Mouse (Mus musculus): Measurements from ENCODE around the gene Sergef. TPM values are rescaled to one million over a fixed set of nuclear protein-coding genes. Genes with fewer than 3 reads are reported as not detected.
"Not testable (repeated sequence)": the region's sequence is repeated elsewhere in the genome, so short reads cannot be mapped to it uniquely, and the experiment has no call there.

The Sergef gene
- polyA plus RNA-seq, 1 experiment from 2014 or later = 50.6 TPM

GRCm38 (mm10) chr7:46667256-46667655 lies 27.6 kb upstream of the Sergef start:
- Histone ChIP-seq H3K4me1 (ENCODE audit: control insufficient read depth, insufficient read depth, low read depth, low read length) (peaks cover 4% of the 10 kb centered on the region; the same call in 1 of the 2 replicates), H3K4me3 (ENCODE audit: low read length) (peak overlapping the region; percentile 1), H3K27me3 (replicated peaks; ENCODE audit: control insufficient read depth, insufficient read depth, low read length) (no peaks in the 10 kb centered on the region), H3K36me3 (ENCODE audit: control insufficient read depth, insufficient read depth, low read length) (no peaks in the 10 kb centered on the region), H3K9me3 (ENCODE audit: control insufficient read depth, low read length) (no peaks in the 10 kb centered on the region), H3K4me2 (ENCODE audit: low read length) (peak overlapping the region; percentile 47), H3K27ac (ENCODE audit: low read depth, low read length) (no peak overlapping the region), H3K9ac (ENCODE audit: low read depth, low read length) (no peak overlapping the region)
- ATAC-seq = peak; percentile 50
- WGBS = 1% methylated on average over 21 of the region's 21 CpGs

- H3K27me3 ChIP-seq (replicated peaks; ENCODE audit: control insufficient read depth, insufficient read depth, low read length) = no peaks in the 10 kb centered on the region
- H3K4me2 ChIP-seq (ENCODE audit: low read length) = no peak overlapping the region
- ATAC-seq = no peak
- no peaks in the 10 kb centered on the region for H3K9me3 ChIP-seq (ENCODE audit: control insufficient read depth, low read length)
- H3K4me1 ChIP-seq (ENCODE audit: control insufficient read depth, insufficient read depth, low read depth, low read length) = peaks cover 9% of the 10 kb centered on the region
- no peaks in the 10 kb centered on the region for H3K36me3 ChIP-seq (ENCODE audit: control insufficient read depth, insufficient read depth, low read length)
- H3K4me3 ChIP-seq (ENCODE audit: low read length) = no peak overlapping the region
- H3K27ac ChIP-seq (ENCODE audit: low read depth, low read length) = no peak overlapping the region
- H3K9ac ChIP-seq (ENCODE audit: low read depth, low read length) = no peak overlapping the region
- 42% methylated on average over 9 of the region's 9 CpGs for WGBS
These were observed 25.6 kb upstream of the Sergef start for GRCm38 (mm10) chr7:46665236-46665635.

GRCm38 (mm10) chr7:46661591-46662090 lies 22.0 kb upstream of the Sergef start:
- Histone ChIP-seq H3K27me3 (replicated peaks; ENCODE audit: control insufficient read depth, insufficient read depth, low read length) (no peaks in the 10 kb centered on the region), H3K4me2 (ENCODE audit: low read length) (peak overlapping the region; percentile 52)
- ATAC-seq = no peak

GRCm38 (mm10) chr7:46652279-46652678 lies 12.7 kb upstream of the Sergef start:
- Histone ChIP-seq H3K4me1 (ENCODE audit: control insufficient read depth, insufficient read depth, low read depth, low read length) (no peaks in the 10 kb centered on the region), H3K9me3 (ENCODE audit: control insufficient read depth, low read length) (no peaks in the 10 kb centered on the region), H3K36me3 (ENCODE audit: control insufficient read depth, insufficient read depth, low read length) (no peaks in the 10 kb centered on the region), H3K9ac (ENCODE audit: low read depth, low read length) (no peak overlapping the region), H3K27me3 (replicated peaks; ENCODE audit: control insufficient read depth, insufficient read depth, low read length) (no peaks in the 10 kb centered on the region), H3K27ac (ENCODE audit: low read depth, low read length) (no peak overlapping the region), H3K4me2 (ENCODE audit: low read length) (no peak overlapping the region), H3K4me3 (ENCODE audit: low read length) (no peak overlapping the region)
- ATAC-seq = no peak
- WGBS = 75% methylated on average over 2 of the region's 2 CpGs

More at GRCm38 (mm10) chr7:46661591-46662090, 22.0 kb upstream of the Sergef start:
- H3K4me1 ChIP-seq (ENCODE audit: control insufficient read depth, insufficient read depth, low read depth, low read length) = peaks cover 5% of the 10 kb centered on the region
- no peaks in the 10 kb centered on the region for H3K36me3 ChIP-seq (ENCODE audit: control insufficient read depth, insufficient read depth, low read length)
- H3K9me3 ChIP-seq (ENCODE audit: control insufficient read depth, low read length) = no peaks in the 10 kb centered on the region
- peak overlapping the region; percentile 8; the same call in 1 of the 2 replicates for H3K4me3 ChIP-seq (ENCODE audit: low read length)
- WGBS = 16% methylated on average over 18 of the region's 18 CpGs
- H3K27ac ChIP-seq (ENCODE audit: low read depth, low read length) = no peak overlapping the region
- H3K9ac ChIP-seq (ENCODE audit: low read depth, low read length) = peak overlapping the region; percentile 3; the same call in 1 of the 2 replicates

GRCm38 (mm10) chr7:46650231-46650630 lies 10.6 kb upstream of the Sergef start:
- WGBS = 55% methylated on average over 5 of the region's 5 CpGs
- not testable (repeated sequence) for H3K9me3 ChIP-seq (ENCODE audit: control insufficient read depth, low read length); H3K9ac ChIP-seq (ENCODE audit: low read depth, low read length); H3K27ac ChIP-seq (ENCODE audit: low read depth, low read length); ATAC-seq; H3K27me3 ChIP-seq (replicated peaks; ENCODE audit: control insufficient read depth, insufficient read depth, low read length); H3K4me3 ChIP-seq (ENCODE audit: low read length); H3K4me2 ChIP-seq (ENCODE audit: low read length); H3K36me3 ChIP-seq (ENCODE audit: control insufficient read depth, insufficient read depth, low read length); H3K4me1 ChIP-seq (ENCODE audit: control insufficient read depth, insufficient read depth, low read depth, low read length)

GRCm38 (mm10) chr7:46648431-46649140 lies 9.0 kb upstream of the Sergef start:
- Histone ChIP-seq H3K4me3 (ENCODE audit: low read length) (no peak overlapping the region), H3K9me3 (ENCODE audit: control insufficient read depth, low read length) (no peaks in the 10 kb centered on the region), H3K9ac (ENCODE audit: low read depth, low read length) (no peak overlapping the region), H3K4me1 (ENCODE audit: control insufficient read depth, insufficient read depth, low read depth, low read length) (no peaks in the 10 kb centered on the region), H3K27ac (ENCODE audit: low read depth, low read length) (no peak overlapping the region), H3K36me3 (ENCODE audit: control insufficient read depth, insufficient read depth, low read length) (no peaks in the 10 kb centered on the region), H3K27me3 (replicated peaks; ENCODE audit: control insufficient read depth, insufficient read depth, low read length) (no peaks in the 10 kb centered on the region), H3K4me2 (ENCODE audit: low read length) (no peak overlapping the region)
- no peak for ATAC-seq
- 60% methylated on average over 4 of the region's 4 CpGs for WGBS

- ATAC-seq = no peak
- no peak overlapping the region for H3K27ac ChIP-seq (ENCODE audit: low read depth, low read length)
- H3K27me3 ChIP-seq (replicated peaks; ENCODE audit: control insufficient read depth, insufficient read depth, low read length) = no peaks in the 10 kb centered on the region
- no peak overlapping the region for H3K4me3 ChIP-seq (ENCODE audit: low read length)
- H3K9me3 ChIP-seq (ENCODE audit: control insufficient read depth, low read length) = no peaks in the 10 kb centered on the region
- H3K36me3 ChIP-seq (ENCODE audit: control insufficient read depth, insufficient read depth, low read length) = no peaks in the 10 kb centered on the region
- no peak overlapping the region for H3K4me2 ChIP-seq (ENCODE audit: low read length)
- H3K9ac ChIP-seq (ENCODE audit: low read depth, low read length) = no peak overlapping the region
- peaks cover 7% of the 10 kb centered on the region; the same call in 1 of the 2 replicates for H3K4me1 ChIP-seq (ENCODE audit: control insufficient read depth, insufficient read depth, low read depth, low read length)
- WGBS = 91% methylated on average over 1 of the region's 1 CpGs
These were observed 3.6 kb upstream of the Sergef start for GRCm38 (mm10) chr7:46643172-46643571.

GRCm38 (mm10) chr7:46640062-46640461 lies 455 bp upstream of the Sergef start:
- WGBS = 9% methylated on average over 17 of the region's 17 CpGs
- Histone ChIP-seq H3K4me2 (ENCODE audit: low read length) (peak overlapping the region; percentile 92), H3K9ac (ENCODE audit: low read depth, low read length) (peak overlapping the region; percentile 80), H3K36me3 (ENCODE audit: control insufficient read depth, insufficient read depth, low read length) (no peaks in the 10 kb centered on the region), H3K27me3 (replicated peaks; ENCODE audit: control insufficient read depth, insufficient read depth, low read length) (no peaks in the 10 kb centered on the region), H3K4me3 (ENCODE audit: low read length) (peak overlapping the region; percentile 74), H3K27ac (ENCODE audit: low read depth, low read length) (peak overlapping the region; percentile 87), H3K4me1 (ENCODE audit: control insufficient read depth, insufficient read depth, low read depth, low read length) (peaks cover 7% of the 10 kb centered on the region), H3K9me3 (ENCODE audit: control insufficient read depth, low read length) (no peaks in the 10 kb centered on the region)
- ATAC-seq = no peak; the same call in 1 of the 2 replicates

GRCm38 (mm10) chr7:46638889-46639691 lies 517 bp downstream of the Sergef start:
- H3K4me3 ChIP-seq (ENCODE audit: low read length) = peak overlapping the region; percentile 74
- peak; percentile 38 for ATAC-seq
- no peaks in the 10 kb centered on the region for H3K27me3 ChIP-seq (replicated peaks; ENCODE audit: control insufficient read depth, insufficient read depth, low read length)
- peak overlapping the region; percentile 92 for H3K4me2 ChIP-seq (ENCODE audit: low read length)
- WGBS = 5% methylated on average over 32 of the region's 32 CpGs
- peaks cover 4% of the 10 kb centered on the region for H3K36me3 ChIP-seq (ENCODE audit: control insufficient read depth, insufficient read depth, low read length)
- peak overlapping the region; percentile 80 for H3K9ac ChIP-seq (ENCODE audit: low read depth, low read length)
- H3K9me3 ChIP-seq (ENCODE audit: control insufficient read depth, low read length) = no peaks in the 10 kb centered on the region
- H3K4me1 ChIP-seq (ENCODE audit: control insufficient read depth, insufficient read depth, low read depth, low read length) = peaks cover 7% of the 10 kb centered on the region
- H3K27ac ChIP-seq (ENCODE audit: low read depth, low read length) = peak overlapping the region; percentile 87
